Mouse (Mus musculus): ENCODE measurements around the gene 5730522E02Rik.

DNA sequence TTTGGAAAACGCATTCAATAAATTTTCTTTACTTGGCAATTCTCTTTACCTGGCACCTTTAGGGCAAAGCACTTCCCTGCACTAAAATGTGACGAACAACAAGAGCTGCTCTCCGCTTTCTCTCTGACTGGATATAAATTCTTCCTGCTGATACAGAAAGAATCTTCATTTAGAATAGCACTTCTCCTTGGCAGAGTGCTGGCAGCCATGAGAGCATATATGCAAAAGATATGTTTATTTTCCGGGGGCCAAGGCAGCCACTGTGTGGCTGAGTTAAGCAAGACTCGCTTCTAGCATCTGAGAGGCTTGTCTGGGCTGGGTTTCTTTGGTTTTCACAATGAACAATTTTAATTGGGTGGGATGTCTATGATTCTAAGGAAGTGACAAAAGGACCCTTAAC is 564.3 kb downstream of the 5730522E02Rik start:
- no peak for TF ChIP-seq SRF (IDR thresholded peaks at IDR 0.05; ENCODE audit: control insufficient read depth, insufficient read length, low read depth)
- no peak for TF ChIP-seq POLR2A (IDR thresholded peaks at IDR 0.05; ENCODE audit: insufficient read length, low read depth)
- no peak for TF ChIP-seq CEBPB (IDR thresholded peaks at IDR 0.05; ENCODE audit: insufficient read depth, poor library complexity, severe bottlenecking)
- no peak for TF ChIP-seq MYOD1 (IDR thresholded peaks at IDR 0.05; ENCODE audit: control insufficient read depth in 1 of 3, insufficient read length in 2 of 3, low read depth in 2 of 3)
- TF ChIP-seq MYOG (IDR thresholded peaks at IDR 0.05; ENCODE audit: control insufficient read depth in 1 of 3, insufficient read depth in 1 of 3, insufficient read length in 2 of 3, low read depth in 2 of 3), result no peak
- TF ChIP-seq POLR2AphosphoS2 (IDR thresholded peaks at IDR 0.05; ENCODE audit: insufficient read length, low read depth), result no peak
- no peak for TF ChIP-seq E2F4 (IDR thresholded peaks at IDR 0.05; ENCODE audit: insufficient read depth)
- TF ChIP-seq TCF12 (IDR thresholded peaks at IDR 0.05; ENCODE audit: insufficient read depth, poor library complexity, severe bottlenecking), result no peak
- no peak for TF ChIP-seq USF1 (IDR thresholded peaks at IDR 0.05; ENCODE audit: low read depth)
- no peak for TF ChIP-seq MAX (IDR thresholded peaks at IDR 0.05; ENCODE audit: low read depth)
- no peak for TF ChIP-seq REST (IDR thresholded peaks at IDR 0.05; ENCODE audit: insufficient read depth, insufficient read length)

Measured in myocyte (in vitro differentiated cells).